Mouse (Mus musculus): Measurements from ENCODE around the gene Rgs19. TPM values are rescaled to one million over a fixed set of nuclear protein-coding genes. Genes with fewer than 3 reads are reported as not detected.

Rgs19 gene
- polyA plus RNA-seq, 1 experiment from 2014 or later = 20.0 TPM

DNA sequence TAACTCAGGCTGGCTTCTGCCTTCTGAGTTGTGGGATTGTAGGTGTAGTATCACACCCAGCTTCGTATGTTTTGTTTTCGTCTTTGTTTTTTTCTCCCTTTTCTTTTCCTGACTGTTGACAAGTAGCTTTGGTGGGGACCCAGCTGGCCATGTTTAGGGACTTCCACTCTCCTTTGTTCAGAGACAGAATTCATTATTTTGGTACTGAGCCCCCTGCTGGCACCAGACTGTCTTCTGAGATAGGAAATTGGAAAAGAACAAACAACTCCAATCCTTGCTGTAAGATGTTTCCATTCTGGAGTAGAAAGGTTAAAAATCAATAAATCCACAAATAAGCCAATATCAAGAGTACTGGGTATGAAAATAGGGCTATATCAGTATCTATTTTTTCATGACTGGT is 17.4 kb downstream of the Rgs19 start:
- DNase-seq (ENCODE audit: low spot score) = no peak
- H3K36me3 ChIP-seq (ENCODE audit: control insufficient read depth, insufficient read depth, low read length) = no peaks in the 10 kb centered on the region
- no peak overlapping the region for H3K9ac ChIP-seq (ENCODE audit: low read length)
- H3K27ac ChIP-seq (replicated peaks) = no peak overlapping the region
- H3K9me3 ChIP-seq (ENCODE audit: control insufficient read depth, low read length) = no peaks in the 10 kb centered on the region
- peaks cover 3% of the 10 kb centered on the region; the same call in 1 of the 2 replicates for H3K27me3 ChIP-seq (ENCODE audit: control insufficient read depth, insufficient read depth, low read length)
- TF ChIP-seq CTCF (IDR thresholded peaks at IDR 0.05; ENCODE audit: low read depth) (peak; percentile 45), EP300 (optimal IDR thresholded peaks at IDR 0.05) (no peak)
- ATAC-seq (ENCODE audit: low FRiP score, low TSS enrichment) = no peak
- H3K4me3 ChIP-seq (ENCODE audit: low read depth, low read length) = no peak overlapping the region
- WGBS = 63% methylated on average over 2 of the region's 2 CpGs
- H3K4me2 ChIP-seq (replicated peaks; ENCODE audit: low read depth) = no peak overlapping the region
- no peaks in the 10 kb centered on the region; the same call in 1 of the 2 replicates for H3K4me1 ChIP-seq (replicated peaks; ENCODE audit: control insufficient read depth, insufficient read depth)

DNA sequence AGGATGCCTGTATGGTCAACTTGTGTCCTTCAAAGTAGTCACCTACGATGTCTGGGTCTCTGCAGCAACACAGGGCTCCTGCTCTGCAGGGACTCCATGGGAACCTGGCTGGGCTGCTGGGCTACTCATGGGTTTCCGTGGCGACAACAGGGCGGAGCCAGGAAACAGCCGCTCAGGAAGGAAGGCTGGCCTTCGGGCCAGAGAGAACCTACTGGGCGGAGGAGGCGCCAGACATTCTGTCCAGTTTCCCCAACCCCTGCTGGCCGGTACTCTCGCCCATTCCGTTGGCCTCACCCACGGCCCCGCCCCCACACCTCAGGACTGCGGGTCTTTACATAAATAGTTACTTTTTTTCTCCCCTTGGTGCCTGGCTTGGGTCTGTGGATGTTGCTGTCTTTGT is 18.3 kb downstream of the Rgs19 start:
- Histone ChIP-seq H3K9ac (ENCODE audit: low read length) (no peak overlapping the region), H3K4me1 (replicated peaks; ENCODE audit: control insufficient read depth, insufficient read depth) (peaks cover 3% of the 10 kb centered on the region; the same call in 1 of the 2 replicates), H3K36me3 (ENCODE audit: control insufficient read depth, insufficient read depth, low read length) (no peaks in the 10 kb centered on the region), H3K27me3 (ENCODE audit: control insufficient read depth, insufficient read depth, low read length) (peaks cover 13% of the 10 kb centered on the region), H3K9me3 (ENCODE audit: control insufficient read depth, low read length) (no peaks in the 10 kb centered on the region), H3K4me3 (ENCODE audit: low read depth, low read length) (no peak overlapping the region), H3K27ac (replicated peaks) (no peak overlapping the region), H3K4me2 (replicated peaks; ENCODE audit: low read depth) (0 out of 2 replicates have a peak overlapping the region, but pooled peaks have one; percentile 17)
- ATAC-seq (ENCODE audit: low FRiP score, low TSS enrichment) = peak; percentile 13; the same call in 1 of the 2 replicates
- WGBS = 4% methylated on average over 14 of the region's 14 CpGs
- TF ChIP-seq CTCF (IDR thresholded peaks at IDR 0.05; ENCODE audit: low read depth) (peak; percentile 13; the same call in 1 of the 2 replicates), EP300 (optimal IDR thresholded peaks at IDR 0.05) (no peak)
- peak; percentile 58 for DNase-seq (ENCODE audit: low spot score)

DNA sequence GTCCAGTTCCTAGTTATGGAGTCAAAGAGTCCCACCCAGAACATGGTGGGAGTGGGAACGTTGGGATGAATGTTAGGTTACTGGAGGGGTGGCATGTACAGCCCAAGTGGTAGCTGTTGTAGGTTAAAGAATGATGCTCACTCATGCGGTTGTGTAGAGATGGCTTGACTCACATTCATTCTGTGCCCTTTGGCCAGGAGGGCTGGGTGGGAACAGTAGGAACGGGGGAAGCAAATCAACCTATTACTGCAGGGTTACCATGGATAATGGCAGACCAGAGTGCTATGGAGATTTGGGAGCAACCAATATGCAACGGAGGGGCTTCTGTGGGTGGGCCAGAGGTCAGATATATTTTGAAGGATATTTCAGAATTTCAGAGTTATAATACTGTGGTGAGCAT is 18.8 kb downstream of the Rgs19 start:
- H3K4me1 ChIP-seq (replicated peaks; ENCODE audit: control insufficient read depth, insufficient read depth) = peaks cover 3% of the 10 kb centered on the region
- H3K27ac ChIP-seq (replicated peaks) = no peak overlapping the region
- 81% methylated on average over 4 of the region's 4 CpGs for WGBS
- ATAC-seq (ENCODE audit: low FRiP score, low TSS enrichment) = no peak
- peaks cover 18% of the 10 kb centered on the region for H3K27me3 ChIP-seq (ENCODE audit: control insufficient read depth, insufficient read depth, low read length)
- no peak overlapping the region for H3K4me3 ChIP-seq (ENCODE audit: low read depth, low read length)
- H3K9ac ChIP-seq (ENCODE audit: low read length) = no peak overlapping the region
- DNase-seq (ENCODE audit: low spot score) = no peak
- H3K9me3 ChIP-seq (ENCODE audit: control insufficient read depth, low read length) = no peaks in the 10 kb centered on the region
- H3K36me3 ChIP-seq (ENCODE audit: control insufficient read depth, insufficient read depth, low read length) = no peaks in the 10 kb centered on the region
- TF ChIP-seq CTCF (IDR thresholded peaks at IDR 0.05; ENCODE audit: low read depth) = no peak
- no peak overlapping the region for H3K4me2 ChIP-seq (replicated peaks; ENCODE audit: low read depth)

DNA sequence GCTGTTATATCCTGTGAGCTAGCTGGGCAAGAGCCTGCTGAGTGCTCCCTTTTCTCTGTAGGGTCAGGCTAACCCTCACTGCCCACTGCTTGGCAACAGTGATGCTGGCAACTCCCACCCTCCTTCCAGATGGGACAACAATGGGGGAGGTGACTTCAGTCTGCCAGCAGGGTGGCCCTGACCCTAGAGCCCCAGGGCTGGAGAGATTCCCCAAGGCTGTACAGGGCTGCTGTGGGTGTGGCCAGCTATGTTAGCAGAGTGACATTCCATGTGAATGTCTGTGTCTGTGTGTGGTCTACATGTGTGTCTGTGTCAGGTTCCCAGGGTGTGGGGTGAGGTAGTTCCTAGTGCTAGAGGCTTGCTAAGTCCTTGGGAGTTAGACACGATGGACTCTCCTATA is 20.3 kb downstream of the Rgs19 start:
- no peak overlapping the region for H3K4me3 ChIP-seq (ENCODE audit: low read depth, low read length)
- H3K36me3 ChIP-seq (ENCODE audit: control insufficient read depth, insufficient read depth, low read length) = no peaks in the 10 kb centered on the region
- peaks cover 19% of the 10 kb centered on the region for H3K27me3 ChIP-seq (ENCODE audit: control insufficient read depth, insufficient read depth, low read length)
- H3K9me3 ChIP-seq (ENCODE audit: control insufficient read depth, low read length) = no peaks in the 10 kb centered on the region
- H3K27ac ChIP-seq (replicated peaks) = 0 out of 2 replicates have a peak overlapping the region, but pooled peaks have one; percentile 18
- peaks cover 3% of the 10 kb centered on the region for H3K4me1 ChIP-seq (replicated peaks; ENCODE audit: control insufficient read depth, insufficient read depth)
- no peak overlapping the region for H3K4me2 ChIP-seq (replicated peaks; ENCODE audit: low read depth)
- H3K9ac ChIP-seq (ENCODE audit: low read length) = no peak overlapping the region
- no peak for TF ChIP-seq CTCF (IDR thresholded peaks at IDR 0.05; ENCODE audit: low read depth)
- peak; percentile 18; the same call in 1 of the 2 replicates for ATAC-seq (ENCODE audit: low FRiP score, low TSS enrichment)
- no peak for DNase-seq (ENCODE audit: low spot score)
- 39% methylated on average over 1 of the region's 1 CpGs for WGBS

DNA sequence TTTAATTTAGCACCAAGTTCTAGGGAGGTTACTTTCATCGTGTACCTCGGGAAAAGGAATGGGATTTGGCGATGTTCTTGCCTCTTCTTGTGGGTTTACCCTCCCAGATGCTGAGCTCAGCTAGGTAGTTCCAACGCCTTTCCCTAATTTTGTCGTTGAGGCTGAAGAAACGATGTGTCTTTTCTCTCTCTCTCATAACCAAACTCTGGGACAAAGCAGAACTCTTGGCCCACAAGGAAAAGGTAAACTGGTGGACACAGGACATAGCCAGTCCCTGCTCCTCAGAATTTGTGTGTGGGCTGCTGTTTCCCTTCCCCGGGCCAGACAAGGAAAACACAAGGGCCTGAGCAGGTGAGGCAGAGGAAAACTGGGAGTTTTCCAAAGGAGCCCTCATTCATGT is 21.8 kb downstream of the Rgs19 start:
- no peak for DNase-seq (ENCODE audit: low spot score)
- no peak for ATAC-seq (ENCODE audit: low FRiP score, low TSS enrichment)
- H3K27ac ChIP-seq (replicated peaks) = no peak overlapping the region
- no peak overlapping the region; the same call in 1 of the 2 replicates for H3K9ac ChIP-seq (ENCODE audit: low read length)
- no peak for TF ChIP-seq CTCF (IDR thresholded peaks at IDR 0.05; ENCODE audit: low read depth)
- TF ChIP-seq EP300 (optimal IDR thresholded peaks at IDR 0.05) = no peak
- H3K36me3 ChIP-seq (ENCODE audit: control insufficient read depth, insufficient read depth, low read length) = no peaks in the 10 kb centered on the region
- H3K4me3 ChIP-seq (ENCODE audit: low read depth, low read length) = no peak overlapping the region
- peak overlapping the region; percentile 64; the same call in 1 of the 2 replicates for H3K4me2 ChIP-seq (replicated peaks; ENCODE audit: low read depth)
- peaks cover 3% of the 10 kb centered on the region for H3K4me1 ChIP-seq (replicated peaks; ENCODE audit: control insufficient read depth, insufficient read depth)
- no peaks in the 10 kb centered on the region for H3K9me3 ChIP-seq (ENCODE audit: control insufficient read depth, low read length)
- 36% methylated on average over 7 of the region's 7 CpGs for WGBS
- peaks cover 19% of the 10 kb centered on the region for H3K27me3 ChIP-seq (ENCODE audit: control insufficient read depth, insufficient read depth, low read length)

DNA sequence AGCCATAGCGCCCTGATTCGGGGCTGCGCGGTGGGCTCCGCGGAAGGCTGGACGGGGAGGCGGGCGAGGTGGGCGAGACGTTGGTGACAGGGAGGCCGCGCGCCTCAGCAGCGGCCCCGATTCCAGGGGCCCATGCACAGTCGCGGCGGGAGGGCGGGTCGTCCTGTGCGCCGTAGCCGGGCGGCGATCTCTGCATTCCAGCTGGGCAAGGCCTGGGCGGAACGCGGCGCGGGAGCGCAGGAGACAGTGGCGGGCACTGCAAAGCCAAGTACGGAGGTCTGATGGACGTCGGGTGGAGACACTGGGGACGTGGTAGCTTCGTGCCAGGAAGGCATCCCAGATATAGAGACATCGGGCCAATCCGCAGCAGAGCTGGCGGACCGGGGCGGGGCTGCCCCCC is 22.5 kb downstream of the Rgs19 start, which contains the start of gene Sox18:
TSS of gene Sox18 (minus strand) at position 315 of the 400 bp plus-strand sequence.
- Histone ChIP-seq H3K27me3 (ENCODE audit: control insufficient read depth, insufficient read depth, low read length) (peaks cover 19% of the 10 kb centered on the region), H3K4me1 (replicated peaks; ENCODE audit: control insufficient read depth, insufficient read depth) (peaks cover 3% of the 10 kb centered on the region), H3K9ac (ENCODE audit: low read length) (peak within 1 kb of the TSS; percentile 41), H3K4me3 (ENCODE audit: low read depth, low read length) (peak within 1 kb of the TSS; percentile 44), H3K36me3 (ENCODE audit: control insufficient read depth, insufficient read depth, low read length) (no peaks in the 10 kb centered on the region), H3K27ac (replicated peaks) (peak within 1 kb of the TSS; percentile 67; the same call in 1 of the 2 replicates), H3K4me2 (replicated peaks; ENCODE audit: low read depth) (peak within 1 kb of the TSS; percentile 64), H3K9me3 (ENCODE audit: control insufficient read depth, low read length) (no peaks in the 10 kb centered on the region)
- under 1% methylated on average over 43 of the region's 43 CpGs for WGBS
- no peak; the same call in 1 of the 2 replicates for ATAC-seq (ENCODE audit: low FRiP score, low TSS enrichment)
- TF ChIP-seq EP300 (optimal IDR thresholded peaks at IDR 0.05) (no peak), CTCF (IDR thresholded peaks at IDR 0.05; ENCODE audit: low read depth) (no peak)
- no peak for DNase-seq (ENCODE audit: low spot score)
